Mouse (Mus musculus) erythroblast, embryonic 14.5 days (primary cell): ENCODE results near the gene Rgs3. TPM values are rescaled to one million over a fixed set of nuclear protein-coding genes. Genes with fewer than 3 reads are reported as not detected.

Experiments used
- H3K27me3 ChIP-seq: 2 replicates; pipeline ENCODE4 v1.6.1; 2012; ENCODE audit warnings: inconsistent platforms; ENCODE audit not compliant: control insufficient read depth
- H3K36me3 ChIP-seq: 2 replicates; pipeline ENCODE4 v1.6.1; 2012; ENCODE audit warnings: mild to moderate bottlenecking, inconsistent platforms; ENCODE audit not compliant: control insufficient read depth
- H3K4me1 ChIP-seq: 2 replicates; pipeline ENCODE4 v1.6.1; 2012; ENCODE audit warnings: inconsistent platforms; ENCODE audit not compliant: control insufficient read depth
- H3K4me3 ChIP-seq: replicated peaks from 2 replicates; pipeline ENCODE3; 2012; ENCODE audit warnings: moderate library complexity, mild to moderate bottlenecking, inconsistent platforms
- H3K9me3 ChIP-seq: 2 replicates; pipeline ENCODE4 v1.6.1; 2012; ENCODE audit warnings: low read length, inconsistent platforms, mixed read lengths; ENCODE audit not compliant: control insufficient read depth
- GATA1 ChIP-seq: IDR thresholded peaks from 2 replicates; pipeline ENCODE4 v1.6.1; 2012; ENCODE audit warnings: low read length, inconsistent platforms, mixed read lengths
- TAL1 ChIP-seq: IDR thresholded peaks from 3 replicates; pipeline ENCODE4 v1.6.1; 2012; ENCODE audit warnings: low read length, inconsistent platforms, mixed read lengths
- polyA plus RNA-seq: library from polyadenylated mRNA; stranded (reverse); fragments of >175 nt; gene quantifications from 2 replicates; pipeline ENCODE4 v1.2.3, GENCODE M21; 2012

Gene Rgs3
- polyA plus RNA-seq, 1 experiment: 0.13 TPM

- no peaks in the 10 kb centered on the region for H3K9me3 ChIP-seq
- no peaks in the 10 kb centered on the region for H3K36me3 ChIP-seq
- TF ChIP-seq TAL1: no peak
- TF ChIP-seq GATA1: no peak
- peaks cover 3% of the 10 kb centered on the region for H3K27me3 ChIP-seq
- peaks cover 7% of the 10 kb centered on the region for H3K4me1 ChIP-seq
- no peak overlapping the region for H3K4me3 ChIP-seq
These were observed 25.9 kb upstream of the Rgs3 start for GRCm38 (mm10) chr4:62533729-62534128.

DNA sequence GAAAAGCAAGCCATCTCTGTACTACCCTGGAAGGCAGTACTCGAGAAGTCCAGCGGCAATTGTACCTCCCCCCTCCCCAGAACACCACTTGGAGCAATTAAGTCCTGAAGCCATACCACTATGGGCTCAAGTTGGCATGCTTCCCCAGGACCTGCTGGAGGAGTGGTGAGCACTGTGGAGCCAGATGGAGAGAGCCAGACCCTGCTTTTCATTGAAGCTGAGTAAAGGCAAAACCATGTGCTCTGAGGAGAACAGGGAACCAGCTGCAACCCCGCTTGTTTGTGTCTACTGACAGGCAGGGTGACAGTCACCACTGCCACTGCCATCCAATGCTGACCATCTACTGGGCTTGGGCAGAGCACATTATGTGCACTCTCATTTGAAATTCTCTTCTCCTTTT lies 17.8 kb upstream of the Rgs3 start:
- Histone ChIP-seq H3K9me3 (no peaks in the 10 kb centered on the region), H3K4me1 (no peaks in the 10 kb centered on the region; the same call in none of the 2 replicates), H3K27me3 (no peaks in the 10 kb centered on the region), H3K4me3 (no peak overlapping the region), H3K36me3 (no peaks in the 10 kb centered on the region)
- TF ChIP-seq TAL1: no peak
- TF ChIP-seq GATA1: no peak

- TF ChIP-seq GATA1 (no peak), TAL1 (no peak)
- Histone ChIP-seq H3K36me3 (no peaks in the 10 kb centered on the region), H3K27me3 (no peaks in the 10 kb centered on the region)
These were observed 15.9 kb upstream of the Rgs3 start for GRCm38 (mm10) chr4:62543782-62544181.

GRCm38 (mm10) chr4:62544801-62545200 lies 14.8 kb upstream of the Rgs3 start:
- no peaks in the 10 kb centered on the region; the same call in 1 of the 2 replicates for H3K4me1 ChIP-seq
- no peaks in the 10 kb centered on the region; the same call in none of the 2 replicates for H3K9me3 ChIP-seq
- H3K27me3 ChIP-seq: no peaks in the 10 kb centered on the region; the same call in 1 of the 2 replicates
- no peak overlapping the region for H3K4me3 ChIP-seq
- TF ChIP-seq TAL1 (no peak), GATA1 (no peak)
- no peaks in the 10 kb centered on the region for H3K36me3 ChIP-seq

More at GRCm38 (mm10) chr4:62543782-62544181, 15.9 kb upstream of the Rgs3 start:
- Histone ChIP-seq H3K4me1 (no peaks in the 10 kb centered on the region; the same call in 1 of the 2 replicates), H3K9me3 (no peaks in the 10 kb centered on the region), H3K4me3 (no peak overlapping the region)

GRCm38 (mm10) chr4:62551966-62552365 lies 7.7 kb upstream of the Rgs3 start:
- H3K4me1 ChIP-seq: no peaks in the 10 kb centered on the region
- no peak overlapping the region for H3K4me3 ChIP-seq
- TF ChIP-seq TAL1: no peak
- no peak for TF ChIP-seq GATA1
- H3K27me3 ChIP-seq: peaks cover 10% of the 10 kb centered on the region
- H3K36me3 ChIP-seq: no peaks in the 10 kb centered on the region
- H3K9me3 ChIP-seq: no peaks in the 10 kb centered on the region; the same call in none of the 2 replicates

GRCm38 (mm10) chr4:62557436-62557835 lies 2.2 kb upstream of the Rgs3 start:
- no peaks in the 10 kb centered on the region for H3K36me3 ChIP-seq
- peaks cover 4% of the 10 kb centered on the region; the same call in 1 of the 2 replicates for H3K27me3 ChIP-seq
- TF ChIP-seq TAL1 (no peak), GATA1 (no peak)
- no peaks in the 10 kb centered on the region for H3K9me3 ChIP-seq
- no peaks in the 10 kb centered on the region for H3K4me1 ChIP-seq
- H3K4me3 ChIP-seq: no peak overlapping the region

DNA sequence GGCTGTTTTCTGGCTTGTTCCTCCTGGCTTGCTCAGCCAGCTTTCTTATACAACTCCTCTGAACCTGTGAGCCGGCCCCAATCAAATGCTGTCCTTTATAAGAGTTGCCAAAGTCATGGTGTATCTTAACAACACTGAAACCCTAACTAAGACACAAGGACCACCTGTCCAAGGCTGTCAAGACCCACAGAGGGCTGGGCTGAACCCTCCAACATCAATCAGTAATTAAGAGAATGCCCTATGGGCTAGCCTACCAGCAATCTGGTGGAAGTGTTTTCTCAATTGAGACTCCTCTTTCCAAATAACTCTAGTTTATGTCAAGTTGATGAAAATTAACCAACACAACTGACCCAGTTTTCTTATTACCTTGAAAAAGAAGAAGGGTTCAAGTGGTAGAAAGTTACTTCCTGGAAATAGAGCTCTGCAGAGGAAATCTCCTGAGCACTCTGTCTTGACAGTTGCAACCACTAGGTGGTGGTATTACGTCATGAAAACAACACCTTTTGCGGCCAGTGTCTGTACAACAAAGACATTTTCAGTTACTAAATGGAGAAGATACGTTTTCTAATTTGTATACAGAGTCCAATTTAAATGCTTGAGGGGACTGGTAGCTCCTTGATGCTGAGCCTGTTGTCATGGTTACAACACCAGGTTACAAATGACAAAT lies 1.4 kb downstream of the Rgs3 start:
- Histone ChIP-seq H3K36me3 (no peaks in the 10 kb centered on the region), H3K4me3 (no peak overlapping the region), H3K4me1 (no peaks in the 10 kb centered on the region), H3K27me3 (no peaks in the 10 kb centered on the region), H3K9me3 (no peaks in the 10 kb centered on the region)
- TF ChIP-seq GATA1: no peak
- no peak for TF ChIP-seq TAL1

- no peaks in the 10 kb centered on the region for H3K27me3 ChIP-seq
- no peak overlapping the region for H3K4me3 ChIP-seq
- no peaks in the 10 kb centered on the region for H3K4me1 ChIP-seq
- no peaks in the 10 kb centered on the region for H3K36me3 ChIP-seq
- TF ChIP-seq GATA1: no peak
- no peak for TF ChIP-seq TAL1
- no peaks in the 10 kb centered on the region for H3K9me3 ChIP-seq
These were observed 2.0 kb downstream of the Rgs3 start for GRCm38 (mm10) chr4:62561630-62562001.

DNA sequence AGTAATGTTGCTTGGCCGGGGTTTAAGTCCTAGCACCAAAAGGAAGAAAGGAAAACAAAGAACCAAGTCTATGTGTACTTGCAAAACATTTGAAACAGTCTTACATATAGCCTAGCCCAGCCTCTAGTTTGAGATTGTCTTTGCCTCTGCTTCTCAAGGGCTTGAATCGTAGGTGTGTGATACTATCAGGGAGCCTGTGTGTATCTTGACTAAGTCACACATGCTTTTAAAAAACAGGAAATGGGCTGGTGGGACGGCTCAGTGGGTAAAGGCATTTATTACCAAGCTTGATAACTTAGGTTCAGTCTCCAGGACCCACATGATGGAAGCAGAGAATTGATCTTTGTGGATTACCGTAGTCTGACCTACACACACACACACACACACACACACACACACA lies 2.4 kb downstream of the Rgs3 start:
- H3K27me3 ChIP-seq: no peaks in the 10 kb centered on the region
- TF ChIP-seq GATA1 (no peak), TAL1 (no peak)
- H3K9me3 ChIP-seq: no peaks in the 10 kb centered on the region
- no peak overlapping the region for H3K4me3 ChIP-seq
- no peaks in the 10 kb centered on the region for H3K4me1 ChIP-seq
- no peaks in the 10 kb centered on the region for H3K36me3 ChIP-seq

DNA sequence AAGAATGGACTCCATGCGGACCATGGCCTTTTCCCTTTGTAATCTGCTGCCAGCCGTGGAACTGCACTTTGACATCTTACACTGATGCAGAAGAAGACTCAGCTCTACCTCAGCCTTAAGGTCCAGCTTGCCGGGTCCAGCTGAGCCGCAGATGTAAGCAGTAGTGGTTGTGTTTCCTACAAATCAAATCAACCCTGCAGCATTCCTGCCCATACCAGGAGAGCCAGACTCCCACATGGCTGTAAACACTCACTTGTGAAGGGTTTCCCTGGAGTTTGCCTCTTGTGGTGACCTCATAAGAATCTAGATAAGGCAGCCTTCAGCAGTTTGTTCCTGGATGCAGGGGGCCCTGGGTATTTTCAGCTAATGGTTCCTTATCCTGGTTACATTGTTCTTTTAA lies 6.9 kb downstream of the Rgs3 start:
- Histone ChIP-seq H3K27me3 (no peaks in the 10 kb centered on the region), H3K4me3 (no peak overlapping the region), H3K36me3 (no peaks in the 10 kb centered on the region), H3K4me1 (no peaks in the 10 kb centered on the region), H3K9me3 (no peaks in the 10 kb centered on the region)
- no peak for TF ChIP-seq GATA1
- no peak for TF ChIP-seq TAL1
